Mouse (Mus musculus) MEL (cell line): ENCODE data around the gene Mcl1. TPM values are rescaled to one million over a fixed set of nuclear protein-coding genes. Genes with fewer than 3 reads are reported as not detected.

Source experiments
- DNase-seq: peaks from one replicate; pipeline ENCODE4 v3.0.0; 2011; ENCODE audit warnings: low read depth, low spot score
- H3K27ac ChIP-seq: 2 replicates; pipeline ENCODE4 v1.5.1; 2012; ENCODE audit warnings: low read depth, mild to moderate bottlenecking, control low read depth, low read length, moderate library complexity; ENCODE audit not compliant: control insufficient read depth
- H3K27me3 ChIP-seq, 2 experiments: fragments of 150-350 bp in 1 of 2; sonication (generic) in 1 of 2; 2 replicates each; pipeline ENCODE4 v1.6.1; 2012; ENCODE audit warnings: low read length in 2 of 2, mild to moderate bottlenecking in 2 of 2, improper control_type of control experiment in 1 of 2, moderate library complexity in 1 of 2; ENCODE audit not compliant: insufficient read depth in 2 of 2, control insufficient read depth in 1 of 2
- H3K36me3 ChIP-seq, 2 experiments: 2 replicates each; pipeline ENCODE4 v1.6.1; 2012 to 2014; ENCODE audit warnings: low read length in 2 of 2, improper control_type of control experiment in 1 of 2, inconsistent platforms in 1 of 2, mild to moderate bottlenecking in 1 of 2; ENCODE audit not compliant: insufficient read depth in 2 of 2, control insufficient read depth in 1 of 2
- H3K4me1 ChIP-seq, 2 experiments: fragments of 150-350 bp in 1 of 2; sonication (generic) in 1 of 2; 2 replicates each; pipeline ENCODE4 v1.6.1; 2012; ENCODE audit warnings: low read length in 2 of 2, improper control_type of control experiment in 1 of 2, mild to moderate bottlenecking in 1 of 2; ENCODE audit not compliant: insufficient read depth in 2 of 2, control insufficient read depth in 1 of 2
- H3K4me3 ChIP-seq, 2 experiments: fragments of 150-350 bp in 1 of 2; sonication (generic) in 1 of 2; 2 replicates each; pipeline ENCODE4 v1.5.1; 2012; ENCODE audit warnings: low read depth in 2 of 2, low read length in 2 of 2, mild to moderate bottlenecking in 2 of 2, moderate library complexity in 2 of 2, control low read depth in 1 of 2, improper control_type of control experiment in 1 of 2; ENCODE audit not compliant: control insufficient read depth in 1 of 2, insufficient read depth in 1 of 2
- H3K79me2 ChIP-seq: 2 replicates; pipeline ENCODE4 v1.6.1; 2012; ENCODE audit warnings: mild to moderate bottlenecking, low read length, moderate library complexity; ENCODE audit not compliant: control insufficient read depth, poor library complexity, insufficient read depth
- H3K9ac ChIP-seq: 2 replicates; pipeline ENCODE4 v1.6.1; 2012; ENCODE audit warnings: low read depth, mild to moderate bottlenecking, control low read depth, low read length, moderate library complexity; ENCODE audit not compliant: control insufficient read depth, poor library complexity, severe bottlenecking
- H3K9me3 ChIP-seq: fragments of 150-350 bp; sonication (generic); replicated peaks from 2 replicates; pipeline ENCODE4 v1.6.1; 2012; ENCODE audit warnings: mild to moderate bottlenecking, low read length, improper control_type of control experiment, moderate library complexity; ENCODE audit not compliant: insufficient read depth
- BHLHE40 ChIP-seq: IDR thresholded peaks from 2 replicates; pipeline ENCODE4 v1.6.1; 2012; ENCODE audit warnings: low read depth, mild to moderate bottlenecking, inconsistent platforms, low read length, improper control_type of control experiment, borderline replicate concordance
- CHD1 ChIP-seq: IDR thresholded peaks from 2 replicates; pipeline ENCODE4 v1.6.1; 2012; ENCODE audit warnings: low read depth, mild to moderate bottlenecking, inconsistent platforms, low read length, improper control_type of control experiment
- CTCF ChIP-seq, 3 experiments: IDR thresholded peaks in 2 of 3; conservative IDR thresholded peaks in 1 of 3; 2 replicates each; pipeline ENCODE4 v1.5.1; 2011 to 2012; ENCODE audit warnings: low read length in 3 of 3, low read depth in 2 of 3, mild to moderate bottlenecking in 2 of 3, improper control_type of control experiment in 1 of 3, inconsistent platforms in 1 of 3, mixed read lengths in 1 of 3, moderate library complexity in 1 of 3; ENCODE audit not compliant: control insufficient read depth in 1 of 3, insufficient read depth in 1 of 3, poor library complexity in 1 of 3, severe bottlenecking in 1 of 3
- E2F4 ChIP-seq: IDR thresholded peaks from 2 replicates; pipeline ENCODE4 v1.6.1; 2011; ENCODE audit warnings: low read depth, low read length, improper control_type of control experiment, borderline replicate concordance
- EP300 ChIP-seq, 2 experiments: IDR thresholded peaks; 2 replicates each; pipeline ENCODE4 v1.6.1; 2011; ENCODE audit warnings: improper control_type of control experiment in 2 of 2, low read length in 2 of 2, low read depth in 1 of 2, mild to moderate bottlenecking in 1 of 2
- ETS1 ChIP-seq: IDR thresholded peaks from 2 replicates; pipeline ENCODE4 v1.6.1; 2012; ENCODE audit warnings: low read depth, mild to moderate bottlenecking, inconsistent platforms, low read length, improper control_type of control experiment, moderate library complexity
- MAZ ChIP-seq: IDR thresholded peaks from 2 replicates; pipeline ENCODE4 v1.6.1; 2012; ENCODE audit warnings: low read depth, mild to moderate bottlenecking, inconsistent platforms, low read length, improper control_type of control experiment
- MXI1 ChIP-seq: IDR thresholded peaks from 2 replicates; pipeline ENCODE4 v1.6.1; 2011; ENCODE audit warnings: mild to moderate bottlenecking, low read depth, low read length, improper control_type of control experiment
- MYC ChIP-seq: IDR thresholded peaks from 2 replicates; pipeline ENCODE4 v1.6.1; 2011; ENCODE audit warnings: low read depth, mild to moderate bottlenecking, low read length, improper control_type of control experiment, moderate library complexity
- POLR2AphosphoS5 ChIP-seq: IDR thresholded peaks from 2 replicates; pipeline ENCODE4 v1.6.1; 2012; ENCODE audit warnings: low read depth, borderline replicate concordance, mild to moderate bottlenecking, inconsistent platforms, low read length, moderate library complexity, mixed read lengths
- RCOR1 ChIP-seq: IDR thresholded peaks from 2 replicates; pipeline ENCODE4 v1.6.1; 2012; ENCODE audit warnings: low read depth, mild to moderate bottlenecking, inconsistent platforms, low read length, improper control_type of control experiment
- SIN3A ChIP-seq: IDR thresholded peaks from 2 replicates; pipeline ENCODE4 v1.6.1; 2012; ENCODE audit warnings: low read length, improper control_type of control experiment, inconsistent platforms
- SMC3 ChIP-seq: IDR thresholded peaks from 2 replicates; pipeline ENCODE4 v1.6.1; 2011; ENCODE audit warnings: low read depth, low read length, improper control_type of control experiment
- UBTF ChIP-seq: IDR thresholded peaks from 2 replicates; pipeline ENCODE4 v1.6.1; 2012; ENCODE audit warnings: low read depth, mild to moderate bottlenecking, inconsistent platforms, low read length, improper control_type of control experiment, moderate library complexity, borderline replicate concordance; ENCODE audit not compliant: insufficient read depth
- polyA plus RNA-seq, 2 experiments: library from polyadenylated mRNA; stranded (reverse) in 1 of 2; unstranded in 1 of 2; fragments of >175 nt in 1 of 2; fragments of >200 nt in 1 of 2; gene quantifications; 2 replicates each; pipeline versions ENCODE4 v1.2.1 to v1.2.4; 2012; ENCODE audit warnings: low replicate concordance in 2 of 2, low read depth in 1 of 2; ENCODE audit not compliant: insufficient read length in 2 of 2, insufficient read depth in 1 of 2, missing spikeins in 1 of 2
- total RNA-seq: library from RNA; depleted of rRNA; stranded (reverse); fragments of 300-350 nt; gene quantifications from 2 replicates; pipeline ENCODE4 v1.2.3, GENCODE M21; 2012

The Mcl1 gene
- total and polyA plus RNA-seq, 3 experiments = 142 to 211 (median 156) TPM

- Histone ChIP-seq H3K27ac (no peak overlapping the region), H3K9ac (no peak overlapping the region), H3K4me1 (peaks cover 4 to 6% of the 10 kb centered on the region in 2 experiments), H3K9me3 (no peaks in the 10 kb centered on the region), H3K27me3 (no peaks in the 10 kb centered on the region), H3K4me3 (no peak overlapping the region), H3K79me2 (peaks cover 15% of the 10 kb centered on the region), H3K36me3 (peaks cover 9 to 61% of the 10 kb centered on the region in 2 experiments)
- DNase-seq = no peak
- no peak for TF ChIP-seq MXI1
- no peak for TF ChIP-seq SMC3
- TF ChIP-seq MYC = no peak
- TF ChIP-seq E2F4 = no peak
- TF ChIP-seq UBTF = no peak
- no peak for TF ChIP-seq ETS1
- no peak for TF ChIP-seq EP300 (IDR thresholded peaks at IDR 0.05; ENCODE audit: low read depth in 1 of 2, low read length in 2 of 2)
- no peak for TF ChIP-seq BHLHE40
- no peak for TF ChIP-seq RCOR1
- no peak for TF ChIP-seq SIN3A
Observed at GRCm38 (mm10) chr3:95630856-95631255, 27.7 kb upstream of the Mcl1 start.

- Histone ChIP-seq H3K4me1 (peaks cover 0 to 1% of the 10 kb centered on the region in 2 experiments; a peak in 1 of 4 replicates), H3K9ac (no peak overlapping the region), H3K36me3 (peaks cover 4 to 60% of the 10 kb centered on the region in 2 experiments), H3K4me3 (no peak overlapping the region), H3K27ac (no peak overlapping the region), H3K27me3 (no peaks in the 10 kb centered on the region), H3K9me3 (no peaks in the 10 kb centered on the region), H3K79me2 (peaks cover 10% of the 10 kb centered on the region)
- no peak for DNase-seq
- TF ChIP-seq RCOR1 = no peak
- TF ChIP-seq MAZ = no peak
- no peak for TF ChIP-seq CHD1
- TF ChIP-seq POLR2AphosphoS5 = no peak
- no peak for TF ChIP-seq CTCF (IDR thresholded peaks at IDR 0.05 in 2 of 3, conservative IDR thresholded peaks at IDR 0.05 in 1 of 3; ENCODE audit: control insufficient read depth in 1 of 3, insufficient read depth in 1 of 3, low read depth in 2 of 3, low read length in 3 of 3, poor library complexity in 1 of 3, severe bottlenecking in 1 of 3)
Observed at GRCm38 (mm10) chr3:95631304-95631703, 27.3 kb upstream of the Mcl1 start.
